Mouse (Mus musculus) kidney, embryonic 14.5 days (tissue): ENCODE data around the gene Lzts2. TPM values are rescaled to one million over a fixed set of nuclear protein-coding genes. Genes with fewer than 3 reads are reported as not detected.

Source experiments
- ATAC-seq: fragments of 200-750 bp; cut with Nextera tagmentation; 2 replicates; pipeline ENCODE4 v1.8.0; 2017; ENCODE audit warnings: moderate number of reproducible peaks, mild to moderate bottlenecking, moderate TSS enrichment, moderate library complexity; ENCODE audit not compliant: low FRiP score, low TSS enrichment
- H3K27ac ChIP-seq: fragments of 300-500 bp; sonication (generic); 2 replicates; pipeline ENCODE4 v1.5.1; 2014; ENCODE audit warnings: low read depth, mild to moderate bottlenecking, low read length, moderate library complexity, mixed read lengths
- H3K27me3 ChIP-seq: fragments of 300-500 bp; sonication (generic); 2 replicates; pipeline ENCODE4 v1.6.1; 2014; ENCODE audit warnings: mild to moderate bottlenecking, low read length; ENCODE audit not compliant: control insufficient read depth, insufficient read depth
- H3K36me3 ChIP-seq: fragments of 300-500 bp; sonication (generic); 2 replicates; pipeline ENCODE4 v1.6.1; 2014; ENCODE audit warnings: low read length, mixed read lengths; ENCODE audit not compliant: control insufficient read depth, insufficient read depth
- H3K4me1 ChIP-seq: fragments of 300-500 bp; sonication (generic); 2 replicates; pipeline ENCODE4 v1.6.1; 2014; ENCODE audit warnings: low read length, mixed read lengths; ENCODE audit not compliant: control insufficient read depth, insufficient read depth
- H3K4me2 ChIP-seq: fragments of 300-500 bp; sonication (generic); replicated peaks from 2 replicates; pipeline ENCODE4 v1.6.1; 2014; ENCODE audit warnings: low read depth, mild to moderate bottlenecking, low read length
- H3K4me3 ChIP-seq: fragments of 300-500 bp; sonication (generic); 2 replicates; pipeline ENCODE4 v1.5.1; 2014; ENCODE audit warnings: mild to moderate bottlenecking, low read length
- H3K9ac ChIP-seq: fragments of 300-500 bp; sonication (generic); 2 replicates; pipeline ENCODE4 v1.6.1; 2014; ENCODE audit warnings: low read depth, mild to moderate bottlenecking, low read length, moderate library complexity
- H3K9me3 ChIP-seq: fragments of 300-500 bp; sonication (generic); 2 replicates; pipeline ENCODE4 v1.6.1; 2016; ENCODE audit warnings: low read length; ENCODE audit not compliant: control insufficient read depth
- WGBS: fragments of 180-500 bp; shearing (Covaris S2); extraction: QIAGEN DNeasy Blood & Tissue Kit; methylation state at CpG from one replicate; pipeline ENCODE4 v1.1.7; 2014; 5-methylcytosine and 5-hydroxymethylcytosine counted together
- polyA plus RNA-seq: library from polyadenylated mRNA; unstranded; fragments of >200 nt; fragmentation: Nextera tagmentation; extraction: Ambion mirVana; gene quantifications from 2 replicates; pipeline ENCODE4 v1.2.1, GENCODE M21; 2014

Gene Lzts2
- polyA plus RNA-seq, 1 experiment from 2014 or later = 68.2 TPM

GRCm38 (mm10) chr19:45058113-45058839 lies 44.1 kb downstream of the Lzts2 start:
- H3K9me3 ChIP-seq = no peaks in the 10 kb centered on the region
- no peaks in the 10 kb centered on the region for H3K27me3 ChIP-seq
- H3K4me2 ChIP-seq = peak overlapping the region; percentile 80
- peak; percentile 94 for ATAC-seq
- H3K9ac ChIP-seq = peak overlapping the region; percentile 90
- no peaks in the 10 kb centered on the region; the same call in 1 of the 2 replicates for H3K36me3 ChIP-seq
- peaks cover 5% of the 10 kb centered on the region for H3K4me1 ChIP-seq
- peak overlapping the region; percentile 67 for H3K4me3 ChIP-seq
- H3K27ac ChIP-seq = peak overlapping the region; percentile 97
- WGBS = under 1% methylated on average over 34 of the region's 34 CpGs

GRCm38 (mm10) chr19:45058841-45059240 lies 44.6 kb downstream of the Lzts2 start:
- ATAC-seq = no peak
- Histone ChIP-seq H3K4me2 (peak overlapping the region; percentile 80), H3K9ac (peak overlapping the region; percentile 90), H3K9me3 (no peaks in the 10 kb centered on the region), H3K27ac (peak overlapping the region; percentile 97), H3K27me3 (peaks cover 2% of the 10 kb centered on the region; the same call in 1 of the 2 replicates), H3K36me3 (no peaks in the 10 kb centered on the region; the same call in 1 of the 2 replicates), H3K4me3 (peak overlapping the region; percentile 67), H3K4me1 (peaks cover 5% of the 10 kb centered on the region)
- WGBS = under 1% methylated on average over 14 of the region's 14 CpGs

DNA sequence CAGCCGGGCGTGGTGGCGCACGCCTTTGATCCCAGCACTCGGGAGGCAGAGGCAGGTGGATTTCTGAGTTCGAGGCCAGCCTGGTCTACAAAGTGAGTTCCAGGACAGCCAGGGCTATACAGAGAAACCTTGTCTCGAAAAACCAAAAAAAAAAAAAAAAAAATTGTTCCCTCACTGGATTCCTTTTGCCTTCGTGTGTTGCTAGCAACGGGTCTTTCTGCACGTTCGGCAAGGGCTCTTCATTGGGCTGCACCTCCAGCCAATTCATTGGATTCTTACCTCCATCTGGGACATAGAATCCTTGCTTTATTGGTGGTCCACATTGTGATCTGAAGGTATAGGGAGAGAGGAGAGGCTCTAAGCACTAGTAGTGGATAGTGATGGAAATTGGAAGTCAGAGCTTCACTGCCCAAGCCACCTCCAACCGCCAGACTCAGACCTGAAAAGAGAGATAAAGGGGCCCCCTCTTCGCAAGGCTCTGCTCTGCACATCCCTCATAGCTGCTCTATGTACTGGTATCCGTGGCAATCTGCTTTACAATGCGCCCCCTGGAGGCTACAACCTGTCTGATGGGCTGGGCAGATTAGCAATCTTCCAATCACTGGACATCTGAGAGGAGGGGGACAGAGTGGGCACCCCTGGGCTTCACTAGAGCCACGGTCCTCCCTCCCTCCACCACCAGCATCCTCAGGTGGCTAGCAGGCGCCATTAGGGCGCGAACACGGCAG lies 49.5 kb downstream of the Lzts2 start:
- Histone ChIP-seq H3K4me3 (no peak overlapping the region), H3K36me3 (no peaks in the 10 kb centered on the region), H3K4me1 (peaks cover 8% of the 10 kb centered on the region), H3K27ac (no peak overlapping the region), H3K9me3 (no peaks in the 10 kb centered on the region), H3K27me3 (peaks cover 48% of the 10 kb centered on the region), H3K4me2 (no peak overlapping the region), H3K9ac (no peak overlapping the region)
- peak; percentile 60 for ATAC-seq
- WGBS = 45% methylated on average over 20 of the region's 20 CpGs

- Histone ChIP-seq H3K4me1 (0 out of 2 replicates have a peak, but pooled peaks cover 3% of the 10 kb centered on the region), H3K27ac (no peak overlapping the region), H3K36me3 (no peaks in the 10 kb centered on the region), H3K9ac (no peak overlapping the region), H3K9me3 (no peaks in the 10 kb centered on the region), H3K4me2 (no peak overlapping the region), H3K4me3 (0 out of 2 replicates have a peak overlapping the region, but pooled peaks have one; percentile 6), H3K27me3 (peaks cover 57% of the 10 kb centered on the region)
- no peak for ATAC-seq
- 2% methylated on average over 21 of the region's 21 CpGs for WGBS
Observed at GRCm38 (mm10) chr19:45065226-45065625, 51.0 kb downstream of the Lzts2 start.

DNA sequence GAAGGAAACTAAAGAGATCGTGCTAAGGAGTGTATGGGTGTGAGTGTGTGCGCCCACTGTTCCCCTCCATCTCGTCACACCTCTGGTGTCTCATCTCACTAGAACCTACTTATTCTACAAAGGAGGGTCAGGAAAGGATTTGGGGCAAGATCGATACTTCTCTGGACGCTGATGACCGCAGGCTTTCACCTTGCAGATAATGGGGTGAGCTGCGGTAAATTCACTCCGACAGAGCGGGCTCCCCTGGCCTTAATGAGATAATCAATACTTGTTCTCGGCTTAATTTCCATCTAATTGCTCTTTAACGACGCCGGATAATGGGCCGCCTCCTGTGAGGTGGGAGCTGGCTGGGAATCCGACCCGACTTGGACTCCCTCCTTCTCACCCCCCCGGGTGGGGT lies 53.0 kb downstream of the Lzts2 start:
- Histone ChIP-seq H3K4me1 (0 out of 2 replicates have a peak, but pooled peaks cover 3% of the 10 kb centered on the region), H3K27me3 (peaks cover 57% of the 10 kb centered on the region), H3K4me3 (no peak overlapping the region), H3K27ac (no peak overlapping the region), H3K9ac (no peak overlapping the region), H3K4me2 (no peak overlapping the region), H3K36me3 (no peaks in the 10 kb centered on the region), H3K9me3 (no peaks in the 10 kb centered on the region)
- 13% methylated on average over 17 of the region's 17 CpGs for WGBS
- no peak for ATAC-seq

DNA sequence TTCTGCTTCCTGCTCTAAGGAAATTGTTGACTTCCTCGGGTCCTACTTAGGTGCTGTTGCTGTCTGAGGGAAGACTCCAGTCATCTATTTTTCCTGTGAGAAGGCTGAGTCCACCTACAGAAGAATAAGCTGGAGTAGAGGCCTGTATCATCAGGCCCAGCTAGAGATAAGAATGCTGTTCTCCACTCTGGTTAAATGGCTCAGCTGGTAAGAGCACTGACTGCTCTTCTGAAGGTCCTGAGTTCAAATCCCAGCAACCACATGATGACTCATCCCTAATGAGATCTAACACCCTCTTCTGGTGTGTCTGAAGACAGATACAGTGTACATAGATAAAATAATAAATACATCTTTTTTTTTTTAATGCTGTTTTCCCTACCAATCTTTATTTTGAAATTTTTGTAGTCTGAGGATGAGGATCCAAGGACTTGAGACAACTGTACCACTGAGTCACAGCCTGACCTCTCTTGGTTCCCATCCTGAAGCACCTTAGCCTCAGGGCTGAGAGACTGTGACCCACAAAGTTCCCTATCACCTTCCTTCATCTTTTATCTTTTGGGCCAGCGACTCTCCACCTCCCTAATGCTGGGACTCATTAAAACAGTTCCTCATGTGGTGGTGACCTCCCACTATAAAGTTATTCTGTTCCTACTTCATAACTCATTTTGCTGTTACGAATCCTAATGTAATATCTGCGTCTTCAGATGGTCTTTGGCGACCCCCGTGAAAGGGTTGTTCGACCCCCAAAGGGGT lies 53.7 kb downstream of the Lzts2 start:
- H3K27ac ChIP-seq = no peak overlapping the region
- no peak for ATAC-seq
- peaks cover 57% of the 10 kb centered on the region for H3K27me3 ChIP-seq

DNA sequence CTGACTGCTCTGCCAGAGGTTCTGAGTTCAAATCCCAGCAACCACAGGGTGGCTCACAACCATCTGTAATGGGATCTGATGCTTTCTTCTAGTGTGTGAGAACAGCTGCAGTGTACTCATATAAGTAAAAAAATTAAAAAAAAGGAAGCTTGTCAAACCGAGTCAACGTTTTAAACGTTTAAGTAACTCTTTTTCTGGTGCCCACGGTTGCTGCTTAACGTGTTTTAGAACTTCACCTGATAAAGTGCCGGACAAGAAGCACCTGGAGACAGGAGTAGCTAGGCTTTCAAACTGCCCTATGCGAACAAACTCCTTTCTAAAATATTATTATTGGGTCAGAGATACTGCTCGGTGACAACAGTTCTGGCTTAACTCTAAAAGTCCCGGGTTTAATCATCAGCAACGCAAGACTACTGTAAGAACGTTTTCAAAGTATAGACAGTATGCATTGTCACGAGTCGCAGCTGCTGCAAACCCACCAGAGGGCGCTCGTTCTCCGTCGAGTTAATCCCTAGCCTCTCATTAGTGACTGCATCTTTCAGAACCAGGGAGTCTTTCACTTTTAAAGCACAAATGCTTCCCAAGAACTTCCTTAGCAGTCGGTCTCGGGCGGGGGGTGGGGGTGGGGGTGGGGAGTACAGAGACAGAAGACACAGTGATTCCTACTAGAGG lies 59.8 kb downstream of the Lzts2 start:
- peak; percentile 36; the same call in 1 of the 2 replicates for ATAC-seq
- H3K36me3 ChIP-seq = no peaks in the 10 kb centered on the region
- H3K27me3 ChIP-seq = peaks cover 42% of the 10 kb centered on the region
- H3K9ac ChIP-seq = peak overlapping the region; percentile 79
- 10% methylated on average over 20 of the region's 20 CpGs for WGBS
- peaks cover 26% of the 10 kb centered on the region for H3K4me1 ChIP-seq
- no peaks in the 10 kb centered on the region for H3K9me3 ChIP-seq
- H3K27ac ChIP-seq = peak overlapping the region; percentile 91
- peak overlapping the region; percentile 80 for H3K4me2 ChIP-seq
- H3K4me3 ChIP-seq = peak overlapping the region; percentile 54

More for the DNA sequence above, 53.7 kb downstream of the Lzts2 start:
- Histone ChIP-seq H3K9ac (no peak overlapping the region), H3K4me1 (0 out of 2 replicates have a peak, but pooled peaks cover 3% of the 10 kb centered on the region), H3K36me3 (no peaks in the 10 kb centered on the region), H3K4me2 (no peak overlapping the region), H3K9me3 (no peaks in the 10 kb centered on the region), H3K4me3 (no peak overlapping the region)
- 72% methylated on average over 7 of the region's 7 CpGs for WGBS

DNA sequence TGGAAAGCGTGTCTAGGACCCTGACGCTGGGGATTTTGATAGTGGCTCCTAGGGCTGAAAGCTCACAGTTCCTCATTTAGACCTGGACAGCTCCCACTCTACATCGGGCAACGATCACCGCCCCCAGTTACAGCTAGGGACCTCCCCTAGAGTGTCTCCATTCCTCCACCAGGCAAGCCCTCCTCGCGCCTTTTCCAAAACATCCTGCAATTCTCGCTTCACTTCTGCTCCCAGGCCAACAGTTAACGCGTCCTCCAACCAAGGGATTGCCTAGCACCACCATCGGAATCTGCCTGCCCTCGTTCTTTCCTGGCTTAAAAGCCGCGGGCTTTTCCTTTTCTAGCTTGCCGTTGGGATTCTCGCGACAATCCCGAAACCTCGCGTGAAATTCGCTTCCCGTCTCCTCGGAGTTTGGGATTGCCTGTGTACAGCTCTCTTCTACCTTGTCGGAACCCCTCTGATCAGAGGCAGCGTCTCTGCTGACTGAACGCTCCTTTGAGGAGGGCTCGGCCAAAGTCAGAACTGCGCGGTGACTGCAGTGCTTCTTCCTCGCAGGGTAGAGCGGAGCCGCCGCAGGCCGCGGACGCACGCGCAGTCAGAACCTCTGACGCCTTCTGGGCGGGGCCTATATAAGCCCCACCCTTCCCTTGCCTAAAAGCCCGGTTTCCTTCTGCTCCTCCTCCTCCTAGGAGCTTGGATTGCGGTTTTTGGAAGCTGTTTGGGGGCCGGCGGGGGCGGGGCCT lies 60.5 kb downstream of the Lzts2 start, which contains the start of gene Kazald1:
Gene Kazald1, plus strand, starts transcription at position 662 of the 743 bp plus-strand sequence.
- peak within 1 kb of the TSS; percentile 79 for H3K9ac ChIP-seq
- WGBS = under 1% methylated on average over 45 of the region's 45 CpGs
- H3K27me3 ChIP-seq = peaks cover 44% of the 10 kb centered on the region
- peak within 1 kb of the TSS; percentile 80 for H3K4me2 ChIP-seq
- H3K4me3 ChIP-seq = peak within 1 kb of the TSS; percentile 54
- peak within 1 kb of the TSS; percentile 91 for H3K27ac ChIP-seq
- peaks cover 29% of the 10 kb centered on the region for H3K4me1 ChIP-seq
- peak; percentile 80 for ATAC-seq
- H3K9me3 ChIP-seq = no peaks in the 10 kb centered on the region
- H3K36me3 ChIP-seq = no peaks in the 10 kb centered on the region
